9 mouse cellular contexts compared by ENCODE assay signal in genomic region chr4:141010526-141010925, GRCm38 (mm10). TPM values are rescaled to one million over a fixed set of nuclear protein-coding genes. Genes with fewer than 3 reads are reported as not detected.
DNase-seq lines count a peak whose midpoint lies in the region; ATAC-seq and TF ChIP-seq lines count a peak whose summit lies in the region.
"Had no signal": no experiment of that assay in that cellular context is flagged by ENCODE, and none has a peak within 500 bp of the region (broad histone marks: within the 10 kb centered on the region; RNA-seq: fewer than 3 reads in every experiment).

No protein-coding gene starts in this region.

- H3K36me3 ChIP-seq in heart, embryonic 10.5 days: peaks cover 60% of the 10 kb centered on the region
- peaks cover 4% of the 10 kb centered on the region; the same call in 1 of the 2 replicates for H3K36me3 ChIP-seq in liver, embryonic 16.5 days (ENCODE audit: control insufficient read depth, insufficient read depth)
- peaks cover 2% of the 10 kb centered on the region; the same call in 1 of the 2 replicates for H3K36me3 ChIP-seq in small intestine, adult 2 months (ENCODE audit: control insufficient read depth, insufficient read depth, low read length)

- H3K9me3 ChIP-seq in heart, embryonic 10.5 days: no peaks in the 10 kb centered on the region
- no peaks in the 10 kb centered on the region for H3K9me3 ChIP-seq in liver, embryonic 16.5 days (replicated peaks; ENCODE audit: control insufficient read depth, low read length)

- TF ChIP-seq CTCF in small intestine, adult 2 months (IDR thresholded peaks at IDR 0.05; ENCODE audit: extremely low read depth, insufficient read length, insufficient replicate concordance, low read depth, low read length): no peak

- no peak for ATAC-seq in liver, embryonic 16.5 days (ENCODE audit: low read depth)

- peak overlapping the region; percentile 76 for H3K4me3 ChIP-seq in heart, embryonic 10.5 days
- peak overlapping the region; percentile 44 for H3K4me3 ChIP-seq in liver, embryonic 16.5 days (ENCODE audit: low read depth, low read length)
- H3K4me3 ChIP-seq in small intestine, adult 2 months (ENCODE audit: low read depth, low read length): peak overlapping the region; percentile 62
- H3K4me3 ChIP-seq: erythroblast, embryonic 14.5 days had no signal

- under 1% methylated on average over 26 of the region's 26 CpGs for WGBS in heart, embryonic 10.5 days
- WGBS in liver, embryonic 16.5 days (ENCODE audit: insufficient replicate concordance): 4% methylated on average over 26 of the region's 26 CpGs
- 2% methylated on average over 26 of the region's 26 CpGs for WGBS in small intestine, adult 2 months

- no peak for TF ChIP-seq POLR2A in small intestine, adult 2 months (IDR thresholded peaks at IDR 0.05; ENCODE audit: low read depth, low read length)

- intact Hi-C loops in heart, postnatal 25 days (cut with DNase I): no loop called here
- intact Hi-C loops in left cerebral cortex, postnatal 14 days (cut with DNase I): no loop called here

- H3K4me2 ChIP-seq in liver, embryonic 16.5 days (ENCODE audit: low read depth, low read length): peak overlapping the region; percentile 46

- DNase-seq in heart, embryonic 10.5 days (ENCODE audit: low spot score): no peak
- DNase-seq in heart, postnatal 25 days (ENCODE audit: low spot score): no peak
- DNase-seq in embryo, embryonic 11 days: peak; percentile 91
- DNase-seq in heart, postnatal 4 days: peak; percentile 58
- DNase-seq in left cerebral cortex, postnatal 14 days (ENCODE audit: low spot score in 2 of 2): no peak
- DNase-seq in urinary bladder, postnatal 25 days (ENCODE audit: low spot score): no peak

- peak overlapping the region; percentile 20; the same call in 1 of the 2 replicates for H3K9ac ChIP-seq in liver, embryonic 16.5 days (ENCODE audit: low read depth, low read length)

- H3K27me3 ChIP-seq in heart, embryonic 10.5 days (ENCODE audit: insufficient read depth, poor library complexity, severe bottlenecking): no peaks in the 10 kb centered on the region
- peaks cover 22% of the 10 kb centered on the region for H3K27me3 ChIP-seq in liver, embryonic 16.5 days (ENCODE audit: control insufficient read depth, insufficient read depth, low read depth, low read length)
- H3K27me3 ChIP-seq in small intestine, adult 2 months (ENCODE audit: control insufficient read depth, insufficient read depth, low read length): peaks cover 9% of the 10 kb centered on the region; the same call in 1 of the 2 replicates

- peak overlapping the region; percentile 90 for H3K27ac ChIP-seq in heart, embryonic 10.5 days
- H3K27ac ChIP-seq in liver, embryonic 16.5 days (ENCODE audit: low read length): no peak overlapping the region
- no peak overlapping the region for H3K27ac ChIP-seq in small intestine, adult 2 months (ENCODE audit: insufficient read depth, low read depth, low read length)

- peaks cover 43% of the 10 kb centered on the region for H3K4me1 ChIP-seq in heart, embryonic 10.5 days
- peaks cover 14% of the 10 kb centered on the region for H3K4me1 ChIP-seq in liver, embryonic 16.5 days (ENCODE audit: control insufficient read depth, low read depth, low read length)
- no peaks in the 10 kb centered on the region; the same call in 1 of the 2 replicates for H3K4me1 ChIP-seq in small intestine, adult 2 months (ENCODE audit: control insufficient read depth, insufficient read depth, insufficient read length, low read length)

RNA-seq across cellular contexts. Expression of gene Mfap2, which starts 0.3 kb away (rescaled TPM):
- polyA plus RNA-seq in heart, embryonic 10.5 days (2016; fragmentation: Nextera tagmentation; extraction: Ambion mirVana): 159 and 233 TPM in 2 replicates
- 1 to 10 TPM; 6.7 to 6.9 TPM for total RNA-seq in heart, postnatal 25 days (2021)
- 10 to 100 TPM; 63.0 to 65.1 TPM for total RNA-seq in heart, postnatal 4 days (2021)
- 15.3 and 20.3 TPM in 2 replicates for polyA plus RNA-seq in liver, embryonic 16.5 days (2015; fragmentation: Nextera tagmentation; extraction: Ambion mirVana)
- 8.8 and 13.7 TPM in 2 replicates for polyA plus RNA-seq in small intestine, adult 2 months (2012; rRNA removed)
- total RNA-seq in left cerebral cortex, postnatal 14 days (2021): 10 to 100 TPM in 1 of 2 experiments, 1 to 10 TPM in 1; 9.5 to 10.5 TPM

RNA-seq across cellular contexts. Expression of gene Atp13a2, which starts 23.9 kb away (rescaled TPM):
- 34.9 and 37.8 TPM in 2 replicates for polyA plus RNA-seq in heart, embryonic 10.5 days (2016; fragmentation: Nextera tagmentation; extraction: Ambion mirVana)
- 10 to 100 TPM; 16.5 to 19.4 TPM for total RNA-seq in heart, postnatal 25 days (2021)
- 10 to 100 TPM; 22.4 to 24.3 TPM for total RNA-seq in heart, postnatal 4 days (2021)
- polyA plus RNA-seq in liver, embryonic 16.5 days (2015; fragmentation: Nextera tagmentation; extraction: Ambion mirVana): 15.7 and 18.3 TPM in 2 replicates
- polyA plus RNA-seq in small intestine, adult 2 months (2012; rRNA removed): 63.0 and 76.6 TPM in 2 replicates
- total RNA-seq in left cerebral cortex, postnatal 14 days (2021): 100 to 1,000 TPM; 218 TPM

RNA-seq across cellular contexts. Expression of gene Sdhb, which starts 49.5 kb away (rescaled TPM):
- 605 and 778 TPM in 2 replicates for polyA plus RNA-seq in heart, embryonic 10.5 days (2016; fragmentation: Nextera tagmentation; extraction: Ambion mirVana)
- 1,000 to 10,000 TPM; 1,213 to 1,269 TPM for total RNA-seq in heart, postnatal 25 days (2021)
- 100 to 1,000 TPM; 633 to 638 TPM for total RNA-seq in heart, postnatal 4 days (2021)
- polyA plus RNA-seq in liver, embryonic 16.5 days (2015; fragmentation: Nextera tagmentation; extraction: Ambion mirVana): 190 and 193 TPM in 2 replicates
- 304 and 515 TPM in 2 replicates for polyA plus RNA-seq in small intestine, adult 2 months (2012; rRNA removed)
- 100 to 1,000 TPM; 196 to 202 TPM for total RNA-seq in left cerebral cortex, postnatal 14 days (2021)

RNA-seq across cellular contexts. Expression of gene Crocc, which starts 49.8 kb away (rescaled TPM):
- 4.7 and 6.4 TPM in 2 replicates for polyA plus RNA-seq in heart, embryonic 10.5 days (2016; fragmentation: Nextera tagmentation; extraction: Ambion mirVana)
- 1 to 10 TPM; 5.1 to 5.4 TPM for total RNA-seq in heart, postnatal 25 days (2021)
- total RNA-seq in heart, postnatal 4 days (2021): 1 to 10 TPM; 8.2 to 8.3 TPM
- polyA plus RNA-seq in liver, embryonic 16.5 days (2015; fragmentation: Nextera tagmentation; extraction: Ambion mirVana): 0.59 and 0.63 TPM in 2 replicates
- polyA plus RNA-seq in small intestine, adult 2 months (2012; rRNA removed): 4.7 and 7.3 TPM in 2 replicates
- total RNA-seq in left cerebral cortex, postnatal 14 days (2021): 10 to 100 TPM; 51.0 to 52.7 TPM

Comparison
In these comparisons a context has a peak if more than half of its experiments do, and no peak if none do; other contexts are left out.
1. DNase-seq: peak in embryo, embryonic 11 days (single experiment) and heart, postnatal 4 days (single experiment); none in heart, embryonic 10.5 days (single experiment), heart, postnatal 25 days (single experiment), left cerebral cortex, postnatal 14 days (0 of 2) and urinary bladder, postnatal 25 days (single experiment).
2. RNA of gene Mfap2, which starts 0.3 kb away (total RNA-seq): 63.0 to 65.1 TPM in heart, postnatal 4 days; 9.5 to 10.5 TPM in left cerebral cortex, postnatal 14 days and 6.7 to 6.9 TPM in heart, postnatal 25 days; every median in the first group is over 4 times any median in the second.
3. RNA of gene Atp13a2, which starts 23.9 kb away (total RNA-seq): 218 TPM in left cerebral cortex, postnatal 14 days; 22.4 to 24.3 TPM in heart, postnatal 4 days and 16.5 to 19.4 TPM in heart, postnatal 25 days; every median in the first group is over 4 times any median in the second.
4. Peak in every context shown above with its lines, with median percentiles within 50 percentile points of each other: H3K4me3 ChIP-seq.